Mouse (Mus musculus) olfactory bulb, adult 2 months (tissue): ENCODE measurements at regions not wholly inside any gene's neighbourhood (a gene's known extent, or its start where the extent isn't known, plus 50 kb on each side); places are given as distances from the start of the nearest gene placed in this dataset.

Experiments used
- CTCF ChIP-seq: fragments of 200-500 bp; IDR thresholded peaks from 2 replicates; pipeline ENCODE4 v1.5.1; 2012; ENCODE audit warnings: low read depth, mild to moderate bottlenecking, low read length, moderate library complexity; ENCODE audit not compliant: insufficient read depth
- POLR2A ChIP-seq: fragments of 200-500 bp; IDR thresholded peaks from 2 replicates; pipeline ENCODE4 v1.6.1; 2012; ENCODE audit warnings: mild to moderate bottlenecking, low read depth, low read length, moderate library complexity; ENCODE audit not compliant: insufficient read depth

- TF ChIP-seq CTCF (no peak), POLR2A (no peak)
Measured at GRCm38 (mm10) chr12:15965921-15966320, 149.2 kb upstream of the Trib2 start.
